Mouse (Mus musculus) MEL (cell line): ENCODE results near the gene Msx3. TPM values are rescaled to one million over a fixed set of nuclear protein-coding genes. Genes with fewer than 3 reads are reported as not detected.

Source experiments
- DNase-seq: peaks from one replicate; pipeline ENCODE4 v3.0.0; 2011; ENCODE audit warnings: low read depth, low spot score
- H3K27ac ChIP-seq: 2 replicates; pipeline ENCODE4 v1.5.1; 2012; ENCODE audit warnings: low read depth, mild to moderate bottlenecking, control low read depth, low read length, moderate library complexity; ENCODE audit not compliant: control insufficient read depth
- H3K27me3 ChIP-seq, 2 experiments: fragments of 150-350 bp in 1 of 2; sonication (generic) in 1 of 2; 2 replicates each; pipeline ENCODE4 v1.6.1; 2012; ENCODE audit warnings: low read length in 2 of 2, mild to moderate bottlenecking in 2 of 2, improper control_type of control experiment in 1 of 2, moderate library complexity in 1 of 2; ENCODE audit not compliant: insufficient read depth in 2 of 2, control insufficient read depth in 1 of 2
- H3K36me3 ChIP-seq, 2 experiments: 2 replicates each; pipeline ENCODE4 v1.6.1; 2012 to 2014; ENCODE audit warnings: low read length in 2 of 2, improper control_type of control experiment in 1 of 2, inconsistent platforms in 1 of 2, mild to moderate bottlenecking in 1 of 2; ENCODE audit not compliant: insufficient read depth in 2 of 2, control insufficient read depth in 1 of 2
- H3K4me1 ChIP-seq, 2 experiments: fragments of 150-350 bp in 1 of 2; sonication (generic) in 1 of 2; 2 replicates each; pipeline ENCODE4 v1.6.1; 2012; ENCODE audit warnings: low read length in 2 of 2, improper control_type of control experiment in 1 of 2, mild to moderate bottlenecking in 1 of 2; ENCODE audit not compliant: insufficient read depth in 2 of 2, control insufficient read depth in 1 of 2
- H3K4me3 ChIP-seq, 2 experiments: fragments of 150-350 bp in 1 of 2; sonication (generic) in 1 of 2; 2 replicates each; pipeline ENCODE4 v1.5.1; 2012; ENCODE audit warnings: low read depth in 2 of 2, low read length in 2 of 2, mild to moderate bottlenecking in 2 of 2, moderate library complexity in 2 of 2, control low read depth in 1 of 2, improper control_type of control experiment in 1 of 2; ENCODE audit not compliant: control insufficient read depth in 1 of 2, insufficient read depth in 1 of 2
- H3K79me2 ChIP-seq: 2 replicates; pipeline ENCODE4 v1.6.1; 2012; ENCODE audit warnings: mild to moderate bottlenecking, low read length, moderate library complexity; ENCODE audit not compliant: control insufficient read depth, poor library complexity, insufficient read depth
- H3K9ac ChIP-seq: 2 replicates; pipeline ENCODE4 v1.6.1; 2012; ENCODE audit warnings: low read depth, mild to moderate bottlenecking, control low read depth, low read length, moderate library complexity; ENCODE audit not compliant: control insufficient read depth, poor library complexity, severe bottlenecking
- H3K9me3 ChIP-seq: fragments of 150-350 bp; sonication (generic); replicated peaks from 2 replicates; pipeline ENCODE4 v1.6.1; 2012; ENCODE audit warnings: mild to moderate bottlenecking, low read length, improper control_type of control experiment, moderate library complexity; ENCODE audit not compliant: insufficient read depth
- CHD1 ChIP-seq: IDR thresholded peaks from 2 replicates; pipeline ENCODE4 v1.6.1; 2012; ENCODE audit warnings: low read depth, mild to moderate bottlenecking, inconsistent platforms, low read length, improper control_type of control experiment
- CHD2 ChIP-seq: IDR thresholded peaks from 2 replicates; pipeline ENCODE4 v1.6.1; 2011; ENCODE audit warnings: low read length, improper control_type of control experiment
- CTCF ChIP-seq, 3 experiments: IDR thresholded peaks in 2 of 3; conservative IDR thresholded peaks in 1 of 3; 2 replicates each; pipeline ENCODE4 v1.5.1; 2011 to 2012; ENCODE audit warnings: low read length in 3 of 3, low read depth in 2 of 3, mild to moderate bottlenecking in 2 of 3, improper control_type of control experiment in 1 of 3, inconsistent platforms in 1 of 3, mixed read lengths in 1 of 3, moderate library complexity in 1 of 3; ENCODE audit not compliant: control insufficient read depth in 1 of 3, insufficient read depth in 1 of 3, poor library complexity in 1 of 3, severe bottlenecking in 1 of 3
- E2F4 ChIP-seq: IDR thresholded peaks from 2 replicates; pipeline ENCODE4 v1.6.1; 2011; ENCODE audit warnings: low read depth, low read length, improper control_type of control experiment, borderline replicate concordance
- ELF1 ChIP-seq: IDR thresholded peaks from 2 replicates; pipeline ENCODE4 v1.6.1; 2014; ENCODE audit warnings: low read depth, mild to moderate bottlenecking, inconsistent platforms, low read length, improper control_type of control experiment, moderate library complexity
- ETS1 ChIP-seq: IDR thresholded peaks from 2 replicates; pipeline ENCODE4 v1.6.1; 2012; ENCODE audit warnings: low read depth, mild to moderate bottlenecking, inconsistent platforms, low read length, improper control_type of control experiment, moderate library complexity
- GABPA ChIP-seq: IDR thresholded peaks from 2 replicates; pipeline ENCODE4 v1.6.1; 2012; ENCODE audit warnings: low read depth, mild to moderate bottlenecking, inconsistent platforms, low read length, improper control_type of control experiment, moderate library complexity
- GATA1 ChIP-seq: IDR thresholded peaks from 2 replicates; pipeline ENCODE4 v1.6.1; 2011; ENCODE audit warnings: low read depth, low read length, improper control_type of control experiment
- HCFC1 ChIP-seq: IDR thresholded peaks from 2 replicates; pipeline ENCODE4 v1.6.1; 2012; ENCODE audit warnings: low read depth, mild to moderate bottlenecking, inconsistent platforms, low read length, improper control_type of control experiment, moderate library complexity
- JUND ChIP-seq: IDR thresholded peaks from 2 replicates; pipeline ENCODE4 v1.6.1; 2011; ENCODE audit warnings: low read depth, mild to moderate bottlenecking, improper control_type of control experiment, low read length
- KAT2A ChIP-seq: conservative IDR thresholded peaks from 2 replicates; pipeline ENCODE4 v1.6.1; 2012; ENCODE audit warnings: low read depth, low read length, improper control_type of control experiment, inconsistent platforms
- MAFK ChIP-seq: IDR thresholded peaks from 2 replicates; pipeline ENCODE4 v1.6.1; 2011; ENCODE audit warnings: low read depth, mild to moderate bottlenecking, low read length, improper control_type of control experiment, borderline replicate concordance
- MAX ChIP-seq: IDR thresholded peaks from 2 replicates; pipeline ENCODE4 v1.6.1; 2011; ENCODE audit warnings: low read length, improper control_type of control experiment
- NRF1 ChIP-seq: IDR thresholded peaks from 2 replicates; pipeline ENCODE4 v1.6.1; 2014; ENCODE audit warnings: low read depth, mild to moderate bottlenecking, inconsistent platforms, low read length, improper control_type of control experiment, moderate library complexity; ENCODE audit not compliant: poor library complexity, insufficient read depth, severe bottlenecking
- POLR2AphosphoS2 ChIP-seq: IDR thresholded peaks from 2 replicates; pipeline ENCODE4 v1.6.1; 2011; ENCODE audit warnings: low read length, improper control_type of control experiment
- SIN3A ChIP-seq: IDR thresholded peaks from 2 replicates; pipeline ENCODE4 v1.6.1; 2012; ENCODE audit warnings: low read length, improper control_type of control experiment, inconsistent platforms
- SMC3 ChIP-seq: IDR thresholded peaks from 2 replicates; pipeline ENCODE4 v1.6.1; 2011; ENCODE audit warnings: low read depth, low read length, improper control_type of control experiment
- TBP ChIP-seq: IDR thresholded peaks from 2 replicates; pipeline ENCODE4 v1.8.0; 2011; ENCODE audit warnings: low read depth, low read length, improper control_type of control experiment
- TCF12 ChIP-seq: IDR thresholded peaks from 2 replicates; pipeline ENCODE4 v1.6.1; 2014; ENCODE audit warnings: low read depth, mild to moderate bottlenecking, inconsistent platforms, low read length, improper control_type of control experiment, moderate library complexity
- USF1 ChIP-seq: IDR thresholded peaks from 2 replicates; pipeline ENCODE4 v1.6.1; 2014; ENCODE audit warnings: low read depth, mild to moderate bottlenecking, inconsistent platforms, low read length, improper control_type of control experiment, moderate library complexity
- USF2 ChIP-seq, 2 experiments: IDR thresholded peaks; 2 replicates each; pipeline ENCODE4 v1.6.1; 2011 to 2012; ENCODE audit warnings: improper control_type of control experiment in 2 of 2, low read length in 2 of 2, borderline replicate concordance in 1 of 2, inconsistent platforms in 1 of 2, low read depth in 1 of 2, mild to moderate bottlenecking in 1 of 2; ENCODE audit not compliant: insufficient read depth in 1 of 2
- ZMIZ1 ChIP-seq: IDR thresholded peaks from 2 replicates; pipeline ENCODE4 v1.6.1; 2012; ENCODE audit warnings: low read depth, mild to moderate bottlenecking, inconsistent platforms, low read length, improper control_type of control experiment, moderate library complexity
- polyA plus RNA-seq, 2 experiments: library from polyadenylated mRNA; stranded (reverse) in 1 of 2; unstranded in 1 of 2; fragments of >175 nt in 1 of 2; fragments of >200 nt in 1 of 2; gene quantifications; 2 replicates each; pipeline versions ENCODE4 v1.2.1 to v1.2.4; 2012; ENCODE audit warnings: low replicate concordance in 2 of 2, low read depth in 1 of 2; ENCODE audit not compliant: insufficient read length in 2 of 2, insufficient read depth in 1 of 2, missing spikeins in 1 of 2
- total RNA-seq: library from RNA; depleted of rRNA; stranded (reverse); fragments of 300-350 nt; gene quantifications from 2 replicates; pipeline ENCODE4 v1.2.3, GENCODE M21; 2012

Msx3 gene
- total and polyA plus RNA-seq, 3 experiments = not detected

DNA sequence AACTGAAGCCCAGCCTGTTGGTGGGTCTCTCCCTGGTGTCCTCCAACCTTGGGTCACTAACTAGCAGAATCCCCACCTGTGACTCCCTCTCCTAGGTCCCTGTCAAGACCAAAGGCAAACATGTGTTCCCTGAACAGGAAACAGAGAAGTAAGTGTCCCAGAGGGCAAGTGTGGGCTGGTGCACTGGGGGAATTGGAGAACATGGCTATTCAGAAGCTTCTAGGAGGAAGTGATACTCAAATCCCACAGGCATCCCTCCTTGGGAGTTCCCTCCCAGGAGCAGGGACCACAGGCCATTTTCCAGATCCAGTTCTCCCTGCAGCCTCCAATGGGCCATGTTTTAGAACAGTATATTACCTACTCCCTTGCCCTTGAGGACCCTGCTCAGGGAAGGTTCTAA is 47.2 kb upstream of the Msx3 start:
- Histone ChIP-seq H3K79me2 (no peaks in the 10 kb centered on the region), H3K27ac (no peak overlapping the region), H3K36me3 (peaks cover 0 to 7% of the 10 kb centered on the region in 2 experiments; a peak in 2 of 4 replicates), H3K9ac (no peak overlapping the region), H3K27me3 (no peaks in the 10 kb centered on the region), H3K4me3 (no peak overlapping the region), H3K9me3 (no peaks in the 10 kb centered on the region), H3K4me1 (peaks cover 0 to 10% of the 10 kb centered on the region in 2 experiments; a peak in 2 of 4 replicates)
- DNase-seq = no peak
- TF ChIP-seq MAFK (no peak), USF1 (no peak), TBP (no peak), HCFC1 (no peak), ELF1 (no peak), TCF12 (no peak), SIN3A (no peak), JUND (no peak), ETS1 (no peak), SMC3 (no peak)

GRCm38 (mm10) chr7:140095556-140095955 is 46.7 kb upstream of the Msx3 start:
- no peak overlapping the region for H3K4me3 ChIP-seq
- no peak for DNase-seq
- no peaks in the 10 kb centered on the region for H3K27me3 ChIP-seq
- TF ChIP-seq E2F4 (no peak), MAX (no peak), JUND (no peak), CHD2 (no peak), KAT2A (no peak), ZMIZ1 (no peak)
- H3K79me2 ChIP-seq = no peaks in the 10 kb centered on the region
- H3K4me1 ChIP-seq = peaks cover 0 to 10% of the 10 kb centered on the region in 2 experiments; a peak in 2 of 4 replicates
- peaks cover 0 to 7% of the 10 kb centered on the region in 2 experiments; a peak in 2 of 4 replicates for H3K36me3 ChIP-seq
- no peak overlapping the region for H3K9ac ChIP-seq
- no peak overlapping the region for H3K27ac ChIP-seq
- no peaks in the 10 kb centered on the region for H3K9me3 ChIP-seq

GRCm38 (mm10) chr7:140094954-140095353 is 46.1 kb upstream of the Msx3 start:
- H3K79me2 ChIP-seq = no peaks in the 10 kb centered on the region
- H3K36me3 ChIP-seq = peaks cover 0 to 7% of the 10 kb centered on the region in 2 experiments; a peak in 2 of 4 replicates
- H3K27ac ChIP-seq = no peak overlapping the region
- H3K9me3 ChIP-seq = no peaks in the 10 kb centered on the region
- H3K4me1 ChIP-seq = peaks cover 0 to 10% of the 10 kb centered on the region in 2 experiments; a peak in 2 of 4 replicates
- TF ChIP-seq GATA1 = no peak
- TF ChIP-seq MAFK = no peak
- no peak for TF ChIP-seq USF2 (IDR thresholded peaks at IDR 0.05; ENCODE audit: borderline replicate concordance in 1 of 2, insufficient read depth in 1 of 2, low read depth in 1 of 2, low read length in 2 of 2)
- TF ChIP-seq TBP = no peak
- no peak for TF ChIP-seq POLR2AphosphoS2
- TF ChIP-seq NRF1 = no peak
- no peak for TF ChIP-seq CHD1
- no peak for TF ChIP-seq GABPA
- TF ChIP-seq SIN3A = no peak
- TF ChIP-seq HCFC1 = no peak
- no peak for TF ChIP-seq CTCF (IDR thresholded peaks at IDR 0.05 in 2 of 3, conservative IDR thresholded peaks at IDR 0.05 in 1 of 3; ENCODE audit: control insufficient read depth in 1 of 3, insufficient read depth in 1 of 3, low read depth in 2 of 3, low read length in 3 of 3, poor library complexity in 1 of 3, severe bottlenecking in 1 of 3)
- no peaks in the 10 kb centered on the region for H3K27me3 ChIP-seq
- H3K4me3 ChIP-seq = no peak overlapping the region
- no peak overlapping the region for H3K9ac ChIP-seq
- no peak for DNase-seq
